Mouse (Mus musculus) CH12.LX (cell line): ENCODE results near the gene Sgms1. TPM values are rescaled to one million over a fixed set of nuclear protein-coding genes. Genes with fewer than 3 reads are reported as not detected.

Source experiments
- DNase-seq: peaks from one replicate; pipeline ENCODE4 v3.0.0-alpha.2; 2013; ENCODE audit errors: extremely low read depth
- H3K27ac ChIP-seq: 2 replicates; pipeline ENCODE4 v1.5.1; 2012; ENCODE audit warnings: low read depth, mild to moderate bottlenecking, control low read depth, moderate library complexity; ENCODE audit not compliant: insufficient read depth
- H3K27me3 ChIP-seq: replicated peaks from 2 replicates; pipeline ENCODE3; 2012; ENCODE audit warnings: inconsistent platforms
- H3K36me3 ChIP-seq, 2 experiments: replicated peaks in 1 of 2; 2 replicates each; pipeline versions ENCODE3 to v1.6.1; 2012; ENCODE audit warnings: inconsistent platforms in 1 of 2, low read length in 1 of 2, mild to moderate bottlenecking in 1 of 2, mixed read lengths in 1 of 2, moderate library complexity in 1 of 2; ENCODE audit not compliant: control insufficient read depth in 1 of 2, insufficient read depth in 1 of 2
- H3K4me1 ChIP-seq, 2 experiments: 2 replicates each; pipeline ENCODE4 v1.6.1; 2012; ENCODE audit warnings: inconsistent platforms in 1 of 2, moderate library complexity in 1 of 2; ENCODE audit not compliant: insufficient read depth in 2 of 2, control insufficient read depth in 1 of 2
- H3K4me2 ChIP-seq: 2 replicates; pipeline ENCODE4 v1.6.1; 2012; ENCODE audit warnings: low read depth, mild to moderate bottlenecking, control low read depth; ENCODE audit not compliant: poor library complexity, insufficient read depth, severe bottlenecking
- H3K4me3 ChIP-seq, 3 experiments: fragments of 150-350 bp in 1 of 3; sonication (generic) in 1 of 3; replicated peaks in 1 of 3; 2 replicates each; pipeline versions ENCODE3 to v1.5.1; 2011 to 2012; ENCODE audit warnings: low read depth in 2 of 3, low read length in 2 of 3, mild to moderate bottlenecking in 2 of 3, moderate library complexity in 2 of 3, control low read depth in 1 of 3, improper control_type of control experiment in 1 of 3, inconsistent platforms in 1 of 3, mixed read lengths in 1 of 3; ENCODE audit not compliant: poor library complexity in 1 of 3
- H3K79me2 ChIP-seq: replicated peaks from 2 replicates; pipeline ENCODE4 v1.6.1; 2012; ENCODE audit warnings: mild to moderate bottlenecking, moderate library complexity; ENCODE audit not compliant: control insufficient read depth, poor library complexity, insufficient read depth, severe bottlenecking; ENCODE audit errors: extremely low read depth
- H3K9ac ChIP-seq: 2 replicates; pipeline ENCODE4 v1.6.1; 2012; ENCODE audit warnings: low read depth, mild to moderate bottlenecking, control low read depth, moderate library complexity; ENCODE audit not compliant: insufficient read depth
- H3K9me3 ChIP-seq: replicated peaks from 2 replicates; pipeline ENCODE3; 2012; ENCODE audit warnings: low read length, inconsistent platforms, mixed read lengths
- CTCF ChIP-seq, 2 experiments: IDR thresholded peaks in 1 of 2; conservative IDR thresholded peaks in 1 of 2; 2 replicates each; pipeline ENCODE4 v1.5.1; 2011 to 2012; ENCODE audit warnings: low read depth in 2 of 2, low read length in 2 of 2, improper control_type of control experiment in 1 of 2, inconsistent platforms in 1 of 2, mild to moderate bottlenecking in 1 of 2, moderate library complexity in 1 of 2
- E2F4 ChIP-seq: IDR thresholded peaks from 2 replicates; pipeline ENCODE4 v1.6.1; 2011; ENCODE audit warnings: low read depth, low read length, improper control_type of control experiment; ENCODE audit not compliant: insufficient replicate concordance
- IRF4 ChIP-seq: IDR thresholded peaks from 2 replicates; pipeline ENCODE4 v1.6.1; 2014; ENCODE audit warnings: low read depth, mild to moderate bottlenecking, inconsistent platforms, low read length, improper control_type of control experiment
- JUN ChIP-seq: IDR thresholded peaks from 2 replicates; pipeline ENCODE4 v1.6.1; 2011; ENCODE audit warnings: low read depth, mild to moderate bottlenecking, low read length, improper control_type of control experiment, moderate library complexity; ENCODE audit not compliant: insufficient read depth
- JUND ChIP-seq: conservative IDR thresholded peaks from 2 replicates; pipeline ENCODE4 v1.6.1; 2011; ENCODE audit warnings: low read depth, low read length, improper control_type of control experiment
- KAT2A ChIP-seq: IDR thresholded peaks from 2 replicates; pipeline ENCODE4 v1.6.1; 2012; ENCODE audit warnings: low read length, improper control_type of control experiment, inconsistent platforms; ENCODE audit not compliant: insufficient replicate concordance
- MAFK ChIP-seq: IDR thresholded peaks from 2 replicates; pipeline ENCODE4 v1.6.1; 2011; ENCODE audit warnings: low read length, improper control_type of control experiment; ENCODE audit not compliant: insufficient replicate concordance
- MAZ ChIP-seq: IDR thresholded peaks from 2 replicates; pipeline ENCODE4 v1.6.1; 2012; ENCODE audit warnings: low read depth, mild to moderate bottlenecking, inconsistent platforms, low read length, improper control_type of control experiment, moderate library complexity
- MYC ChIP-seq: IDR thresholded peaks from 2 replicates; pipeline ENCODE4 v1.6.1; 2011; ENCODE audit warnings: low read depth, mild to moderate bottlenecking, improper control_type of control experiment, low read length
- NELFE ChIP-seq: IDR thresholded peaks from 2 replicates; pipeline ENCODE4 v1.6.1; 2011; ENCODE audit warnings: low read depth, low read length, improper control_type of control experiment
- POLR2A ChIP-seq: IDR thresholded peaks from 2 replicates; pipeline ENCODE4 v1.6.1; 2011; ENCODE audit warnings: low read depth, mild to moderate bottlenecking, improper control_type of control experiment, low read length
- POLR2AphosphoS2 ChIP-seq: IDR thresholded peaks from 2 replicates; pipeline ENCODE4 v1.6.1; 2011; ENCODE audit warnings: low read depth, low read length, improper control_type of control experiment
- RCOR1 ChIP-seq: conservative IDR thresholded peaks from 2 replicates; pipeline ENCODE4 v1.6.1; 2012; ENCODE audit warnings: low read depth, mild to moderate bottlenecking, inconsistent platforms, low read length, improper control_type of control experiment
- SIN3A ChIP-seq: IDR thresholded peaks from 2 replicates; pipeline ENCODE4 v1.6.1; 2012; ENCODE audit warnings: low read length, improper control_type of control experiment, inconsistent platforms
- UBTF ChIP-seq: IDR thresholded peaks from 2 replicates; pipeline ENCODE4 v1.6.1; 2012; ENCODE audit warnings: low read depth, mild to moderate bottlenecking, inconsistent platforms, low read length, improper control_type of control experiment, moderate library complexity
- USF2 ChIP-seq: conservative IDR thresholded peaks from 2 replicates; pipeline ENCODE4 v1.6.1; 2011; ENCODE audit warnings: low read depth, low read length, improper control_type of control experiment
- dilution Hi-C: fragments of 300-500 bp; cut with MboI; formaldehyde crosslinking; loops from 2 replicates; pipeline ENCODE4 v1.14.3; 2020; ENCODE audit warnings: low sequenced_read_pairs; ENCODE audit not compliant: extremely low pct_unique_long_range_greater_than_20kb, extremely low pct_ligation_motif_present
- in situ Hi-C: fragments of 300-500 bp; cut with MboI; formaldehyde crosslinking; loops from 3 replicates; pipeline ENCODE4 v1.14.3; 2019; ENCODE audit warnings: low sequenced_read_pairs, low pct_ligation_motif_present, low pct_unique_long_range_greater_than_20kb, mixed read lengths
- polyA plus RNA-seq: library from polyadenylated mRNA; unstranded; fragments of >175 nt; gene quantifications from 2 replicates; pipeline ENCODE4 v1.2.1, GENCODE M21; 2012; ENCODE audit warnings: low read depth; ENCODE audit not compliant: insufficient read length
- total RNA-seq, 2 experiments: library from RNA; depleted of rRNA; stranded (reverse); fragments of 300-350 nt in 1 of 2; fragments of >200 nt in 1 of 2; gene quantifications; 2 replicates each; pipeline ENCODE4 v1.2.3; 2012 to 2014

Sgms1 gene
- total and polyA plus RNA-seq, 3 experiments: 1.4 to 1.8 (median 1.8) TPM

DNA sequence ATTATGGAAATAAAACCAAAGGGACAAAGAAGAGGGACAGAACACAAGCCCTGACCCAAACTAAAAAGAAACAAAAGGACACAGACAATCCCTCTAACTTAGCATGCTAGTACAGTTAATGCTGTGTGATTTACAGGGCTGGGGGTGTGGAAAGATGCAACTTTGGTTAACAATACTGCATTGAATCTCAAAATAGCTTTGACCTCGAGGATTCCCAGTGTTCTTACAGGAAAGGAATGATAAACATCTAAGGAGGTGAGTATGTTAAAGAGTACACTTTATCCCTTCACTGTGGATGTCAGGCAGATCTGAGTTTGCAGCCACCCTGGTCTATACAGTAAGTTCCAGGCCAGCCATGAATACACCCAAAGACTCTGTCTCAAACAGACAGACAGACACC is 194.7 kb downstream of the Sgms1 start:
- Histone ChIP-seq H3K9ac (no peak overlapping the region), H3K9me3 (no peaks in the 10 kb centered on the region), H3K79me2 (no peaks in the 10 kb centered on the region), H3K27me3 (no peaks in the 10 kb centered on the region), H3K27ac (no peak overlapping the region), H3K4me1 (peaks cover 0 to 2% of the 10 kb centered on the region in 2 experiments; a peak in 1 of 4 replicates), H3K36me3 (no peaks in the 10 kb centered on the region), H3K4me2 (no peak overlapping the region), H3K4me3 (no peak overlapping the region)
- DNase-seq: no peak
- in situ Hi-C loops (no loop called here), dilution Hi-C loops (no loop called here)
- TF ChIP-seq RCOR1: no peak
- TF ChIP-seq UBTF: no peak
- TF ChIP-seq CTCF (conservative IDR thresholded peaks at IDR 0.05 in 1 of 2, IDR thresholded peaks at IDR 0.05 in 1 of 2; ENCODE audit: low read depth in 2 of 2, low read length in 2 of 2): no peak
- TF ChIP-seq MAFK: no peak
- no peak for TF ChIP-seq IRF4
- no peak for TF ChIP-seq KAT2A

DNA sequence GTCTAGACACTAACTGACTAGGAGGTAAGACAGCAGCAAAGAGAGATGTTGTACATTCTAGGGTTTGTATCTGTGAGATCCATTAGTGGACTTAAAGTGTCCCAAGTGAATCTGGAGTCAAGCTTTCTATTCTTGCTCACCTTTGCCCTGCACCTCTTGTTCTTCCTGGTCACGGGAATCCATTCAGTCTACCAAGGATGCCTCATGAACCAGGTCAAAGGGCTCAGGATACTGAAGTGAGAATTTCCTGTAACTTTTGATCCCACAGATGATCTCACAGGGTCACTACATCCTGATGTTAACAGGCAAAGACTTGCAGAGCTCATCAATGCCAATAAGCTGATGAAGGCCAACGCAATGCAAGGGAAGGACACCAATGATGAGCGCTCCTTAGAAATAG is 195.4 kb downstream of the Sgms1 start:
- peaks cover 0 to 2% of the 10 kb centered on the region in 2 experiments; a peak in 1 of 4 replicates for H3K4me1 ChIP-seq
- H3K27ac ChIP-seq: no peak overlapping the region
- no peak for DNase-seq
- H3K79me2 ChIP-seq: no peaks in the 10 kb centered on the region
- no peak for TF ChIP-seq POLR2AphosphoS2
- TF ChIP-seq NELFE: no peak
- no peak for TF ChIP-seq MAFK
- no peak for TF ChIP-seq SIN3A
- TF ChIP-seq KAT2A: no peak
- no peak for TF ChIP-seq E2F4
- TF ChIP-seq IRF4: no peak
- TF ChIP-seq USF2: no peak
- TF ChIP-seq UBTF: no peak
- TF ChIP-seq JUN: no peak
- no peak for TF ChIP-seq POLR2A
- no peak for TF ChIP-seq JUND
- in situ Hi-C loops: no loop called here
- H3K4me2 ChIP-seq: no peak overlapping the region
- H3K27me3 ChIP-seq: no peaks in the 10 kb centered on the region
- no peaks in the 10 kb centered on the region for H3K9me3 ChIP-seq
- no peak overlapping the region for H3K4me3 ChIP-seq
- dilution Hi-C loops: no loop called here
- H3K36me3 ChIP-seq: no peaks in the 10 kb centered on the region
- H3K9ac ChIP-seq: no peak overlapping the region

DNA sequence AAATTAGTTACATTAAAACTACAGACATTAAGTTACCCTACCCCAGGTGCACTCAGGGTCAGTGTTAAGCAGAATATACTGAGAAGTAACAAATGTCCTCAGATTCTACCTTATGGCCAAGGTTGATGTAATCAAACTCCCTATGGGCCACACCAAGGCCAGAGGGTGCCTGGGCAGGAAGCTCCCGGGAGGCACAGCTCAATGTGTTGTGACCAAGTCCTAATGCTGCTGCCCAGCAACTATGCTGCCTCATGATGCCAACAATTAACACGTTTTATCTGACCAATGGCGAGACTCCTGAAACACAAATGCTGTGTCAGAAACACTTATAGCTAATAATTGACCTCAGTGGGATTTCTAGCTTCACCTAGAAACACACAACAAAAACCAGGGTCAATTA is 197.9 kb downstream of the Sgms1 start:
- Histone ChIP-seq H3K9ac (no peak overlapping the region), H3K27me3 (no peaks in the 10 kb centered on the region), H3K4me1 (peaks cover 2 to 9% of the 10 kb centered on the region in 2 experiments), H3K9me3 (no peaks in the 10 kb centered on the region), H3K4me2 (no peak overlapping the region), H3K79me2 (no peaks in the 10 kb centered on the region), H3K36me3 (no peaks in the 10 kb centered on the region), H3K4me3 (no peak overlapping the region), H3K27ac (no peak overlapping the region)
- TF ChIP-seq MAZ (no peak), SIN3A (no peak), NELFE (no peak), MYC (no peak), KAT2A (no peak)
- dilution Hi-C loops (no loop called here), in situ Hi-C loops (no loop called here)
- DNase-seq: no peak
